Mouse (Mus musculus) layer of hippocampus, postnatal 25 days (tissue): ENCODE measurements around the gene 4931406C07Rik. TPM values are rescaled to one million over a fixed set of nuclear protein-coding genes. Genes with fewer than 3 reads are reported as not detected.
A peak's percentile ranks its signal among the peaks of the same experiment; 100 is the strongest.
"Not testable (repeated sequence)": the region's sequence is repeated elsewhere in the genome, so short reads cannot be mapped to it uniquely, and the experiment has no call there.

ENCODE experiments used
- DNase-seq, 2 experiments: peaks; one replicate each; pipeline ENCODE4 v3.0.0; 2022; ENCODE audit warnings: mixed read lengths in 2 of 2, low spot score in 1 of 2; ENCODE audit errors: extremely low spot score in 1 of 2
- total RNA-seq, 2 experiments: library from RNA; stranded (reverse); gene quantifications; 2 replicates each; pipeline ENCODE4 v1.2.3; 2021

4931406C07Rik gene
- total RNA-seq, result 10 to 100 TPM; 16.2 to 23.3 TPM

GRCm38 (mm10) chr9:15306398-15307119 is at the start of gene 4931406C07Rik:
TSS of gene 4931406C07Rik (minus strand) at chr9:15306448.
- peak in 1 of 2 experiments; percentile 26 for DNase-seq

- no peak for DNase-seq
Observed at GRCm38 (mm10) chr9:15349925-15350324, 43.7 kb upstream of the 4931406C07Rik start.

- DNase-seq, result no peak
Observed at GRCm38 (mm10) chr9:15337776-15338175, 31.5 kb upstream of the 4931406C07Rik start.

GRCm38 (mm10) chr9:15318170-15318742 is 12.0 kb upstream of the 4931406C07Rik start:
- no peak for DNase-seq

- no peak for DNase-seq
Observed at GRCm38 (mm10) chr9:15317223-15318169, 11.2 kb upstream of the 4931406C07Rik start.

- not testable (repeated sequence) for DNase-seq
Observed at GRCm38 (mm10) chr9:15316296-15316695, 10.0 kb upstream of the 4931406C07Rik start.

GRCm38 (mm10) chr9:15314619-15315018 is 8.4 kb upstream of the 4931406C07Rik start:
- DNase-seq, result no peak

GRCm38 (mm10) chr9:15313633-15314032 is 7.4 kb upstream of the 4931406C07Rik start:
- no peak for DNase-seq

GRCm38 (mm10) chr9:15312054-15312735 is 5.9 kb upstream of the 4931406C07Rik start:
- no peak for DNase-seq

GRCm38 (mm10) chr9:15310179-15310578 is 3.9 kb upstream of the 4931406C07Rik start:
- DNase-seq, result no peak

- no peak for DNase-seq
Observed at GRCm38 (mm10) chr9:15309425-15309824, 3.2 kb upstream of the 4931406C07Rik start.

GRCm38 (mm10) chr9:15308254-15308653 is 2.0 kb upstream of the 4931406C07Rik start:
- no peak for DNase-seq

- DNase-seq, result no peak
Observed at GRCm38 (mm10) chr9:15307257-15307656, 1.0 kb upstream of the 4931406C07Rik start.

- DNase-seq, result peak; percentile 95 to 96
Observed at GRCm38 (mm10) chr9:15305503-15306397, 498 bp downstream of the 4931406C07Rik start, which contains the start of gene Taf1d. TSS of gene Taf1d (plus strand) at chr9:15306214.

- no peak for DNase-seq
Observed at GRCm38 (mm10) chr9:15302881-15303280, 3.4 kb downstream of the 4931406C07Rik start.

GRCm38 (mm10) chr9:15302006-15302405 is 4.2 kb downstream of the 4931406C07Rik start:
- not testable (repeated sequence) for DNase-seq

GRCm38 (mm10) chr9:15301399-15301798 is 4.8 kb downstream of the 4931406C07Rik start:
- no peak for DNase-seq

GRCm38 (mm10) chr9:15300056-15300455 is 6.2 kb downstream of the 4931406C07Rik start:
- no peak for DNase-seq

GRCm38 (mm10) chr9:15298451-15298850 is 7.8 kb downstream of the 4931406C07Rik start:
- DNase-seq, result no peak
